Mouse (Mus musculus) thymus, adult 2 months (tissue): ENCODE data around the gene Map7. TPM values are rescaled to one million over a fixed set of nuclear protein-coding genes. Genes with fewer than 3 reads are reported as not detected.

Experiments used
- DNase-seq: peaks from one replicate; pipeline ENCODE4 v3.0.0; 2021
- H3K27ac ChIP-seq: fragments of 200-500 bp; 2 replicates; pipeline ENCODE4 v1.5.1; 2012; ENCODE audit warnings: low read length, control low read depth; ENCODE audit not compliant: control insufficient read depth, insufficient read depth
- H3K27me3 ChIP-seq: fragments of 200-500 bp; 2 replicates; pipeline ENCODE4 v1.6.1; 2012; ENCODE audit warnings: mild to moderate bottlenecking, low read length, moderate library complexity, mixed read lengths; ENCODE audit not compliant: control insufficient read depth, insufficient read depth
- H3K36me3 ChIP-seq: fragments of 200-500 bp; 2 replicates; pipeline ENCODE4 v1.6.1; 2012; ENCODE audit warnings: mild to moderate bottlenecking, low read length, moderate library complexity; ENCODE audit not compliant: control insufficient read depth, insufficient read depth
- H3K4me1 ChIP-seq: fragments of 200-500 bp; replicated peaks from 2 replicates; pipeline ENCODE4 v1.6.1; 2012; ENCODE audit warnings: low read length; ENCODE audit not compliant: control insufficient read depth, insufficient read depth
- H3K4me3 ChIP-seq: fragments of 200-500 bp; 2 replicates; pipeline ENCODE4 v1.5.1; 2012; ENCODE audit warnings: mild to moderate bottlenecking, low read length, control low read depth, moderate library complexity; ENCODE audit not compliant: control insufficient read depth, insufficient read depth
- CTCF ChIP-seq: fragments of 200-500 bp; IDR thresholded peaks from 2 replicates; pipeline ENCODE4 v1.5.1; 2012; ENCODE audit warnings: mild to moderate bottlenecking, control low read depth, low read length, moderate library complexity, borderline replicate concordance; ENCODE audit not compliant: control insufficient read depth, poor library complexity, insufficient read depth; ENCODE audit errors: extremely low read depth
- POLR2A ChIP-seq: fragments of 200-500 bp; IDR thresholded peaks from 2 replicates; pipeline ENCODE4 v1.6.1; 2012; ENCODE audit warnings: mild to moderate bottlenecking, low read length, control low read depth, moderate library complexity; ENCODE audit not compliant: control insufficient read depth, poor library complexity, insufficient read depth; ENCODE audit errors: extremely low read depth
- WGBS: fragments of 180-500 bp; shearing (Covaris S2); methylation state at CpG from one replicate; pipeline ENCODE4 v1.1.7; 2018; 5-methylcytosine and 5-hydroxymethylcytosine counted together
- polyA plus RNA-seq: library from polyadenylated mRNA; depleted of rRNA; stranded (reverse); fragments of >200 nt; gene quantifications from 2 replicates; pipeline ENCODE4 v1.2.3, GENCODE M21; 2012

The Map7 gene
- polyA plus RNA-seq, 1 experiment, result 6.9 TPM

GRCm38 (mm10) chr10:20112026-20112973, 36.0 kb upstream of the Map7 start:
- no peak for TF ChIP-seq CTCF
- TF ChIP-seq POLR2A, result no peak
- no peak for DNase-seq
- 93% methylated on average over 18 of the region's 18 CpGs for WGBS
- H3K27me3 ChIP-seq, result no peaks in the 10 kb centered on the region
- H3K36me3 ChIP-seq, result no peaks in the 10 kb centered on the region
- H3K4me1 ChIP-seq, result peaks cover 10% of the 10 kb centered on the region
- no peak overlapping the region for H3K4me3 ChIP-seq
- no peak overlapping the region for H3K27ac ChIP-seq

DNA sequence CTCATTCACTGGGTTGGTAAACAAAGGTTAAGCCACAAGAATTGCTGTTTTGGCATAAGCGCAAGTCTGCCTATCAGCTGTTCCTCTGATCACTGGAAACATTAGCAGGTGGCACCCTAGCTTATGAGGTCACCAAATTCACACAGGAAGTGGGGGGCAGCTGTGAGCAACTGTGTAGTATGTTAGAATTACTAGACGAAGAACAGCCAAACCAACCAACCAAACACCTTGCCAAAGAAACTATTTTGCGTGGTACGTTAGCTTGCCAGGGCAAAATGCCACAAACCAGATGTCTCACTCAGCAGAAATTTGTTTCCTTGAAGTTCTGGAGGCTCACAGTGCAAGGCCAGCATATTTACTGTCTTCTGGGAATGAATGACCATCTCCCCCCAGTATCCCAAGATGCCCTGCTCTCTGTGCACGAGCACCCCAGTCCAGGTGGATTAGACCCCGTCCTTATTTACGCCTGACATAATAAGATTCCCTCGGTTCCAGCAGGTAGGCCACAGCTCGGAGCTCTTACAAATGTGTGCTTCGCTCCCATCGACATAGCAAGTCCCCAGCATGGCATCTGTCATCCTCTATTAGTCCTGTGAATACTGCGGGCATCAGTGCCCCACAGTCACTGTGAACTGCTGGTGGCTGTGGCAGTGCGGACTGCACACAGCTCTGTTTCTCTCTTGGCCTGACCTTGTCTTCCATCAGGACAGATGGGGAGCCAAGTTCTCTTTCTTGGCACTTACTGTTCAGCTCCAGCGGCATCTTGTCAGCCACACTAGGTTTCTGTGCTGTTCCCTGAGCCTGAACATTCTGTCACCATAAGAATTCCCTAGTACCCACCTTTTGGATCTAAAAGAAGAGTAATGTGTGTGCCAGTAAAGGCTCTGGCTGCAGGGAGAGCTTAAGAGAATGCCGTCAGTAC, 28.5 kb upstream of the Map7 start:
- DNase-seq, result peak; percentile 79
- H3K27me3 ChIP-seq, result no peaks in the 10 kb centered on the region
- no peak for TF ChIP-seq POLR2A
- no peak for TF ChIP-seq CTCF
- H3K36me3 ChIP-seq, result no peaks in the 10 kb centered on the region
- WGBS, result 68% methylated on average over 15 of the region's 15 CpGs
- H3K4me1 ChIP-seq, result peaks cover 40% of the 10 kb centered on the region
- H3K4me3 ChIP-seq, result no peak overlapping the region
- H3K27ac ChIP-seq, result peak overlapping the region; percentile 98

GRCm38 (mm10) chr10:20121981-20122380, 26.3 kb upstream of the Map7 start:
- Histone ChIP-seq H3K4me1 (peaks cover 40% of the 10 kb centered on the region), H3K27ac (no peak overlapping the region), H3K4me3 (no peak overlapping the region), H3K27me3 (no peaks in the 10 kb centered on the region), H3K36me3 (no peaks in the 10 kb centered on the region)
- WGBS, result 97% methylated on average over 4 of the region's 4 CpGs
- TF ChIP-seq POLR2A, result no peak
- TF ChIP-seq CTCF, result no peak
- no peak for DNase-seq

GRCm38 (mm10) chr10:20123401-20123800, 24.9 kb upstream of the Map7 start:
- H3K4me3 ChIP-seq, result no peak overlapping the region
- TF ChIP-seq CTCF (no peak), POLR2A (0 out of 2 replicates have a peak, but pooled peaks have one; percentile 25)
- H3K36me3 ChIP-seq, result no peaks in the 10 kb centered on the region
- peak overlapping the region; percentile 19; the same call in 1 of the 2 replicates for H3K27ac ChIP-seq
- DNase-seq, result peak; percentile 72
- no peaks in the 10 kb centered on the region for H3K27me3 ChIP-seq
- WGBS, result 19% methylated on average over 9 of the region's 9 CpGs
- peaks cover 30% of the 10 kb centered on the region for H3K4me1 ChIP-seq

DNA sequence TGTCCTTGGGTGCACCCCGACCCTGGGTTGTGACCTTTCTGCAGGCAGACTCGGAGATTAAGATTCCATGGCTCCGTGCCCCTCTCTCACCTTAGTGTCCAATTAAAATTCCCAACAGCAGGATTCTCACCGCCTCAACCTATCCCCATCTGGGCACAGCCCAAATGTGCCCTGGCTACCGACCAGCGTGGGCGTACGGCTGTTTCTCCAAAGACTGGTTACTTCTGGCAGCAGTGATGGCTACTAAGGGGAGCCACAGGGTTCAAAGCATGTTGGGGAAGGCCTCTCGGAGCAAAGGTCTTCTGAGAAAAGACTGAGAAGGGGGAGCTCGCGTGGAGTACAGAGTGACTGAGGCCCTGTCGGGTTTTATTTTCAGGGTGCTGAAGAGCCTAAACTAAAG, 23.7 kb upstream of the Map7 start:
- Histone ChIP-seq H3K4me1 (peaks cover 22% of the 10 kb centered on the region), H3K27me3 (no peaks in the 10 kb centered on the region), H3K36me3 (no peaks in the 10 kb centered on the region), H3K27ac (no peak overlapping the region), H3K4me3 (no peak overlapping the region)
- no peak for DNase-seq
- TF ChIP-seq POLR2A, result no peak
- no peak for TF ChIP-seq CTCF
- WGBS, result 96% methylated on average over 12 of the region's 12 CpGs

DNA sequence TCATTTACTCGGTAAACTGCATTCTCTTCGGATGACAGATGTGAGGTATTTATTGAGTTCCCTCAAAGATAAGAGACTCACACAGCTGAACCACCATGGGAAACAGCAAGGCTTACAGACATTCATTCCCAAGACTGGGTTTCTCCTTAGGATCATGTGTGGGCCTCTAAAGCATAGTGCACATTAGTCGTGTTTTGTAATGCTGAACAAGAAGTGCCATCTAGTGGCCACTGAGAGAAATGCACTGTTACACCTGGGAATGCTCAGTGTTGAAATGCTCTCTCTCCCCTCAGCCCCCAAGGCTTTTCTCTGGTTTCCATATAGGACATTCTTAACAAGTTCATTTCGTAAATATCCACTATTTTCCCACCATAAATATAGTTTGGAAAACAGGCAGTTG, 23.0 kb upstream of the Map7 start:
- no peak overlapping the region for H3K27ac ChIP-seq
- no peak for TF ChIP-seq CTCF
- TF ChIP-seq POLR2A, result no peak
- peak; percentile 68 for DNase-seq
- H3K36me3 ChIP-seq, result no peaks in the 10 kb centered on the region
- H3K27me3 ChIP-seq, result no peaks in the 10 kb centered on the region
- WGBS, result 49% methylated on average over 4 of the region's 4 CpGs
- peaks cover 16% of the 10 kb centered on the region for H3K4me1 ChIP-seq
- H3K4me3 ChIP-seq, result no peak overlapping the region
